Mouse (Mus musculus): ENCODE measurements around the gene Gm17409. TPM values are rescaled to one million over a fixed set of nuclear protein-coding genes. Genes with fewer than 3 reads are reported as not detected.

The Gm17409 gene
- polyA plus RNA-seq, 1 experiment from 2014 or later: not detected

GRCm38 (mm10) chr2:58518517-58518916, 48.6 kb downstream of the Gm17409 start:
- H3K4me1 ChIP-seq (replicated peaks; ENCODE audit: insufficient read depth, low read length): peaks cover 11% of the 10 kb centered on the region

More at GRCm38 (mm10) chr2:58518517-58518916, 48.6 kb downstream of the Gm17409 start:
- Histone ChIP-seq H3K27ac (no peak overlapping the region), H3K9ac (ENCODE audit: low read depth, low read length) (no peak overlapping the region), H3K4me2 (ENCODE audit: low read length) (no peak overlapping the region), H3K9me3 (replicated peaks; ENCODE audit: low read length) (no peaks in the 10 kb centered on the region), H3K36me3 (ENCODE audit: insufficient read depth, low read length) (no peaks in the 10 kb centered on the region), H3K4me3 (replicated peaks; ENCODE audit: low read depth, low read length) (no peak overlapping the region), H3K27me3 (ENCODE audit: insufficient read depth, low read length) (no peaks in the 10 kb centered on the region)
- no peak for DNase-seq (ENCODE audit: low spot score)
- ATAC-seq (replicated peaks; ENCODE audit: low FRiP score, low read depth): no peak
- TF ChIP-seq CTCF (IDR thresholded peaks at IDR 0.05; ENCODE audit: low read depth): no peak
- 76% methylated on average over 1 of the region's 1 CpGs for WGBS

Other genes with a start within 250 kb of the Gm17409 start
- gene Acvr1c, start 112.2 kb upstream of the Gm17409 start, polyA plus RNA-seq (2015; fragmentation: Nextera tagmentation; extraction: Ambion mirVana): 0.04 and 0.13 TPM in 2 replicates
- 5.4 and 5.5 TPM in 2 replicates for gene Acvr1, start 97.0 kb downstream of the Gm17409 start, polyA plus RNA-seq (2015; fragmentation: Nextera tagmentation; extraction: Ambion mirVana)
- 9.6 and 10.4 TPM in 2 replicates for gene Upp2, start 97.2 kb downstream of the Gm17409 start, polyA plus RNA-seq (2015; fragmentation: Nextera tagmentation; extraction: Ambion mirVana)

Data from kidney, postnatal 0 days (tissue).